Mouse (Mus musculus): ENCODE measurements around the gene Rapgef3.

Rapgef3 gene

GRCm38 (mm10) chr15:97744930-97745329 is 22.8 kb downstream of the Rapgef3 start:
- peak; percentile 94 for DNase-seq

GRCm38 (mm10) chr15:97743961-97744525 is 23.7 kb downstream of the Rapgef3 start:
- DNase-seq: peak; percentile 91

GRCm38 (mm10) chr15:97743210-97743609 is 24.6 kb downstream of the Rapgef3 start:
- no peak for DNase-seq

- no peak for DNase-seq
Measured at GRCm38 (mm10) chr15:97742600-97742999, 25.2 kb downstream of the Rapgef3 start.

- DNase-seq: no peak
Measured at GRCm38 (mm10) chr15:97742074-97742473, 25.7 kb downstream of the Rapgef3 start.

- no peak for DNase-seq
Measured at GRCm38 (mm10) chr15:97741662-97742061, 26.1 kb downstream of the Rapgef3 start.

- DNase-seq: no peak
Measured at GRCm38 (mm10) chr15:97740283-97740732, 27.5 kb downstream of the Rapgef3 start.

- DNase-seq: no peak
Measured at GRCm38 (mm10) chr15:97738923-97739322, 28.8 kb downstream of the Rapgef3 start.

GRCm38 (mm10) chr15:97731988-97732387 is 35.8 kb downstream of the Rapgef3 start:
- no peak for DNase-seq

- no peak for DNase-seq
Measured at GRCm38 (mm10) chr15:97731111-97731510, 36.7 kb downstream of the Rapgef3 start, which contains the start of gene Endou. Gene Endou, minus strand, starts transcription at chr15:97731339.

GRCm38 (mm10) chr15:97730365-97730764 is 37.4 kb downstream of the Rapgef3 start:
- peak; percentile 93 for DNase-seq

GRCm38 (mm10) chr15:97728804-97729203 is 39.0 kb downstream of the Rapgef3 start:
- peak; percentile 96 for DNase-seq

GRCm38 (mm10) chr15:97728394-97728793 is 39.4 kb downstream of the Rapgef3 start:
- DNase-seq: peak; percentile 96

- peak; percentile 92 for DNase-seq
Measured at GRCm38 (mm10) chr15:97727520-97727919, 40.3 kb downstream of the Rapgef3 start.

GRCm38 (mm10) chr15:97727048-97727447 is 40.7 kb downstream of the Rapgef3 start:
- DNase-seq: peak; percentile 97

GRCm38 (mm10) chr15:97726310-97726709 is 41.5 kb downstream of the Rapgef3 start:
- DNase-seq: no peak

- no peak for DNase-seq
Measured at GRCm38 (mm10) chr15:97725198-97725785, 42.5 kb downstream of the Rapgef3 start.

- no peak for DNase-seq
Measured at GRCm38 (mm10) chr15:97724346-97725197, 43.2 kb downstream of the Rapgef3 start.

GRCm38 (mm10) chr15:97723536-97724345 is 44.0 kb downstream of the Rapgef3 start:
- no peak for DNase-seq

- no peak for DNase-seq
Measured at GRCm38 (mm10) chr15:97721008-97721701, 46.6 kb downstream of the Rapgef3 start.

- DNase-seq: peak; percentile 97
Measured at GRCm38 (mm10) chr15:97720026-97720675, 47.6 kb downstream of the Rapgef3 start.

GRCm38 (mm10) chr15:97719494-97719893 is 48.3 kb downstream of the Rapgef3 start:
- DNase-seq: peak; percentile 94
